Mouse (Mus musculus): ENCODE data around the gene Ap1g2. TPM values are rescaled to one million over a fixed set of nuclear protein-coding genes. Genes with fewer than 3 reads are reported as not detected.

Gene Ap1g2
- 10 to 100 TPM; 10.3 to 11.3 TPM for total RNA-seq (2021)

DNA sequence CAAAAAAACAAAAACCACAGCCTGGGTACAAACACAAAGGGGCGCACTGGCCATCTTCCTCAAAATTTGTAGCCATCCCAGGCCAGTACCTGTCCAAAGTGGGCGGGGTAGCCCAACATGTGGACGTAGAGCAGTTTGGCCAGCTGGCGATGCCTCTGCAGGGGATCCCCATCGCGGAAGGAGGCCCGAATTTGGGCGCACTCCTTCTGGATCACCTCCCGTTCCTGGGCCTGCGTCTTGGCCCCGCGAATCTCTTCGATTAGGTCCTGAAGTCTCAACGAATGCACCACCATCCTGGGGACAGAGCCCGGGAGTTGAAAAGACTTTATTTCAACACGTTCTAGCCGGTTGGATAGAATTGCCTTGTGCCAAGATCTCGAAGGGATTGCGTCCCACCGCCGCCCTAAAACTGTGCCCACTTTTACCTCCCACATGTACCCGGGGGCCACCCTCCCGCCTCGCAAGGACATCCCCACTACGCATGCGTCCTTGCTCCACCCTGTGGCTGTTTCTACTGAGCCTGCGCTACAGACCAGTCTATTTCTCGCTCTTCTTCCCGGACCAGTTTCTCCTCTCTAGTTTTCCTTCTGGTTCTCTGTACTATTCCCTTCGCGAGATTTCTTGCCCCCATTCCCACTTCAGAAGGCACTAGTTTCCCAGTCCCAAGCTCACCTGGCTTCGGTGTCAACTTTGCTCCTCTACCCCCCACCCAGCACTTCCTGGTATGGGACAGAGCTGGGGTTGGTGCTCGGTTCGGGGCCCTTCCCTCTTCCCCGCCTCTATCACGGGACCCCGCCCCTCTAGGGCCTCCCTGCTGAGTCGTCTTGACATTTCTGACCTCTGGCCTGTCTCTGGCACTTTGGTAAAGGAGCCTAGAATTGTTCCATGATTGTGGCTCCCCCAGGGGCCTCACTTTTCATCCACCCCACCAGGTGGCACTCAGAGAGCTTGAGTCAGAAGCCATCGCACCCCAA lies at the start of gene Ap1g2:
Gene Ap1g2, minus strand, starts transcription at position 758 of the 974 bp plus-strand sequence.
- DNase-seq (ENCODE audit: low spot score in 2 of 2), result peak; percentile 88 to 93
- intact Hi-C loops (cut with DNase I), result no loop called here

DNA sequence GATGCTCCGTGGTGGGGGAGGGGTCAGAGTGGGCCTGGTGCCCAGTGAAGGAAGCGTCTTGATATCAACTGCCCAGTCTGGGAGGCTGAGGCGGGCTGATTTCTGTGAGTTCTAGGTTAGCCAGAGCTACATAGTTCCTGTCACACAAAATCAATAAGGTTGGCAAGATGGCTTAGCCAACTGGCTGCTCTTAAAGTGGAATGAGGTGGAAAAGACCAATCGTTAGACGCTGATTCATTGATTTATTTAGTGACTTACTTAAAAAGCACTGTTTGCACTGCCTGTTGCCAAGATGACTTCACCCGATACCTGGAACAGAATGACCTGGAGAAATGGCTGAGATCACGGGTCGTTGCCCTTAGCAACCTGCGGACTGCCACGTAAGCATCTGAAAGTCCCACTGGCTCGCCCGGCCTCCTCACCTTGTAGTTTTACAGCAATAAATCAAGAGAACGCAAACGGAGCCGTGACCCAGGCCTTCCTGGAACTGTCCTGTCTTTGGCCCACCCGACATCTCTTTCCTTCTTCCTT lies 46.6 kb upstream of the Ap1g2 start:
- no peak for DNase-seq (ENCODE audit: low spot score in 2 of 2)
- intact Hi-C loops (cut with DNase I), result no loop called here

DNA sequence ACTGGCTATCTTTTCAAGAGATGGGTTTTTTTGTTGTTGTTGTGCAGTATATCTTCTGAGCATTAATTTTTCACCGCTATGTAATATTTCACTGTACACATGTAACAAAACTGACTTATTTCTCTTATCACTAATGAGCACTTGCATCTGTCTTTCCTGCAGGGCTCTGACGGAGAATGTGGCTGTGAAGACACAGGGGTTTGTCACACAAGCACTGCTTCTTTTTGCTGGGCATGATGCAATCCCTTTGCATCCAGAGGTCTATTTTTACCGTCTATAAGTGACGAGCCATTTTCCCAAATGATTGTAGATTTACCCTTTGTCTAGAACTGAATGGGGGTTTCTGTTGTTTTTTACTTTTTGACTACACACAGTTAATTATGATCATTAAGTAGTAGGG lies 45.8 kb upstream of the Ap1g2 start:
- DNase-seq (ENCODE audit: low spot score in 2 of 2), result no peak

DNA sequence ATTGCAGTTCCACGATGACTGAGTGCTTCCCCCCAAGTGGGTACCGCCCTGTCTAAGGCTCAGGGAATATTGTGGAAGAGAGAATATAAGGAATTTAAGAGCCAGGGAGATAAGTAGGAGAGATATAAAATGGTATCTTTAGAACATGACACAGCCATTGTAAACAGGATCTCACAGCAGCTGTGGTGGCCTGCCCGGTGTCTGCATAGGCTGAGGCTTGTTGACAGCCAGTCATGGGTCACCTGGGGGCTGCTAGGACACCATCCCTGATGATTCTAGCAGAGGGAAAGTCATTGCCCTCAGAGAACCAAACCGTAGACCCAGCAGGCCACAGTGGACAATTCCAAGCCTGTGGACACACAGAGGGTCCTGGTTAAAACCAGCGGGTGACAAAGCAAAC lies 44.6 kb upstream of the Ap1g2 start:
- DNase-seq (ENCODE audit: low spot score in 2 of 2), result no peak
- intact Hi-C loops (cut with DNase I), result no loop called here

More for the DNA sequence above, 45.8 kb upstream of the Ap1g2 start:
- intact Hi-C loops (cut with DNase I), result no loop called here

DNA sequence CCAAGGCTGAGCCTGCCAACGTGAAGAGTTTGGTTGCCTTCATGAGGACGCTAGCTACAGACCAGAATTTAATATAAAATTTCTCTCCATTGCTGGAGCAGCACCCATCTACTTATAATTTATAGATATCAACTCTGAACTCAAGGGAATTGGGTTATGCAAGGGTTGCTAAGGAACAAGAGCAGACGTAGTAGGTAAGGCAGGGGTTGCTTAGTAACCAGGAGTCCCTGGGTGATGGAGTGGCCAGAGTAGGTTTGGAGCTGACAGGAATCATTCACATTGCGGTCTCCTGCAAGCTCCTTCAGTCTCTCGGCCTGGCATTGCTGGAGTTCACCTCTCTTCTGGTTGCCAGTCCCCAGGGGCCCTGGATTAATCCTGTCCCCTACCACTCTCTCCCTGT lies 42.6 kb upstream of the Ap1g2 start:
- DNase-seq (ENCODE audit: low spot score in 2 of 2), result peak; percentile 18 to 21
- intact Hi-C loops (cut with DNase I), result loop anchor here (5.0 to 10.0 kb wide), 3 partner anchors 288 to 386 kb away; partner anchors contain the start of gene Dhrs4

DNA sequence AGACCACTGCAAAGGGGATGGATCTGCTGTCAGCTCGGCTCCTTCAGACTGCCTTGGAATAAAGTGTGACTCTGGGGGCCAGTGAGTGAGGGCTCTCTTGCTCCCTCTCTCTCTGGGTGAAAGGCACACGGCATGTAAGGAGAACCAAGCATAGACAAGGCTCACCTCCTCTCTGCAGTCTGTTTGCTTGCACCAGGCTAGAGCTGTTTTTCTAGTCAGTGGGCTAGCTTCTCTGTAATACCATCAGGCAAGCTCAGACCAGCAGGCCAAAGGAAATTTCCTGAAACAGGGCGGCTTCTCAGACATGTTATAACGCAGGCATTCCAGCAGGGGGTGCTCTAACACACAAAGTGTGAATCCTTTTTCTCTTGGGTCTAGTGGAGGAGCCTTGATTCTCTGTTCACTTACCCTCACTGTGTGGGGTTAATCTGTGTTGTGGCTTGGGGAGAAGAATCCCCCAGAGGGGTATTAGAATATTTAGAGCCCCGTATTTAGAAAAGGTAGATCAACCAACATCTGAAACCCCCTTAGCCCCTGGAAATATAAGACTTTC lies 42.0 kb upstream of the Ap1g2 start:
- DNase-seq (ENCODE audit: low spot score in 2 of 2), result peak; percentile 58 to 75

DNA sequence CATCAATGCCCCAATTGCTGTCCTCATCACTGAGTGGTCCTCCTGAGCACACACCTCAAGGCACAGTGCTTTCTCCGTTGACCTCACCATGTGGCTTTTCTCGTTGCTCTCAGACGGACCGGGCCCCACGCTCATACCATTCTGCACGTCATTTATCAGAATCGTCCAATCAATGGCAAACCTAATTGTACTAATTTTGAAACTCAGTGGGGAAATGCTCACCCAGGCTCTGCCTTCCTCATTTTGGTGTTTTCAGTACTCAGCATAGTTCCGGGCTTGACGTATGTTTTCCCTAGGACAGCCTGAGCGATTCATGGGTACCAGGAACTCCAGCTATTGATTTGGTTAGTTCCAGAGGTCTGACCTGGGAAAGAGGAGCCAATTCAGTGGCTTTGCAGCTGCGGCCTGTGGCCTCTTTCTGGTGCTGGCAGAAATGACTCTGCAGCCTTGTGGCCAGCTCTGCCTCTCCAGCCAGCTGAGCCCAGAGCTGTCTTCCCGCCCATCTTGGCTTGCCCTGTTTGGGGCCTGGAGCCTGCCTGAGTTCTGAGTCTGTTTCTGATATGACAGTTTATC lies 40.5 kb upstream of the Ap1g2 start:
- intact Hi-C loops (cut with DNase I), result loop anchor here (5.0 to 10.0 kb wide), 3 partner anchors 290 to 388 kb away; partner anchors contain the start of gene Dhrs4
- DNase-seq (ENCODE audit: low spot score in 2 of 2), result no peak

More for the DNA sequence above, 42.0 kb upstream of the Ap1g2 start:
- intact Hi-C loops (cut with DNase I), result loop anchor here (5.0 to 10.0 kb wide), 3 partner anchors 289 to 386 kb away; partner anchors contain the start of gene Dhrs4

DNA sequence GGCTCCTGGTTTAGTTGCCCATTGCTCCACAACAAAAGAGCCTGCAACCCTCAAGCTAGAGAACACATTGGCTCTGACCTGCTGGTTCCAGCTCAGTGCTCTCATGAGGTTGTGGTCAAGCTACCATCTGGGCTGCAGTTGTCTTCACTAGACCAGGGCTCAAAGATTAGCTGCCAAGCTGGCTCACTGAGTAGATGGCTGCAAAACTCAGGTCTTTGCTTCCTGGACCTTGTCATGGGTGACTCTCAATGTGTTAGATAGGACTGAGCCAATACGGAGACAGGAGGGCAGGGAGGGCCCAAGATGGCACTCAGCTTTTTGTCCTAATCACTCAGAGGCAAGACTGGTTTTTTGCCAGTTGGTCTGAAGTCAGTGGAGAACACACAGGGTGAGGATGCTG lies 39.9 kb upstream of the Ap1g2 start:
- no peak for DNase-seq (ENCODE audit: low spot score in 2 of 2)

DNA sequence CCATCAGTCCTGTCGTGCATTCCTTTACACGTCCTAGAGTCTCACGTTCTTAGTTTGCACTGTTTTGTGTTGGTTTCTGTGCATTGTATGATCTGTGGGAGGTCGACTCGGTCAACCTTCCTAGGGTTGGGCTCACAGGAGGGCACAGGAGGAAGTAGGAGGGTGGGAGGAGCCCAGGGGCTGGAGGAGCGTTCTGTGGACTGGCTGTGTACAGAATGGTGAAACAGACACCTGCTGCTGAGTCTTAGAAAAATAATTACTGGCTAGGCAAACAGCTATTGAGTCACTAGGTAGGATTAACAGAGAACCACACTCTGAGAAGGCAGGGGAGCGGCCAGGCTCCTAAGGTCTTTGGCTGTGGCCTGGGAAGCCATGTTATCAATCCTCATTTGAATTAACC lies 32.9 kb upstream of the Ap1g2 start:
- no peak for DNase-seq (ENCODE audit: low spot score in 2 of 2)
- intact Hi-C loops (cut with DNase I), result no loop called here

More for the DNA sequence above, 39.9 kb upstream of the Ap1g2 start:
- intact Hi-C loops (cut with DNase I), result loop anchor here (5.0 to 10.0 kb wide), 3 partner anchors 291 to 388 kb away; partner anchors contain the start of gene Dhrs4

DNA sequence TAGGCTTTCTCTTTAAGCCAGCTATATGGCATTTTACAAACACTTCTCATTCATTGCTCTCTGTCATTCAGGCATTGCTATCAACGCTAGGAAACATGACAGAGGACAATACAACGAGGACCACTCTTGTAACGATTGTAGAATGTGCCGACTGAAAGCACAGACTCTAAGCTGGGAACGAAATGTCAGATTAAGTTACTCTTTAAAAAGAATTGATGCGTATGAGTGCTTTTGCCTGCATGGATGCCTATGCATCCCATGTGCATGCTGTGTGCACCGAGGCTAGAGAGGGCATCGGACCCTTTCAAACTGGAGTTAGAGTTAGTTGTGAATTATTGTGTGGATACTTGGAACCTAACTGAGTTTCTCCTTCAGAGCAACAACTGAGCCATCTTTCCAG lies 29.3 kb upstream of the Ap1g2 start:
- intact Hi-C loops (cut with DNase I), result no loop called here

DNA sequence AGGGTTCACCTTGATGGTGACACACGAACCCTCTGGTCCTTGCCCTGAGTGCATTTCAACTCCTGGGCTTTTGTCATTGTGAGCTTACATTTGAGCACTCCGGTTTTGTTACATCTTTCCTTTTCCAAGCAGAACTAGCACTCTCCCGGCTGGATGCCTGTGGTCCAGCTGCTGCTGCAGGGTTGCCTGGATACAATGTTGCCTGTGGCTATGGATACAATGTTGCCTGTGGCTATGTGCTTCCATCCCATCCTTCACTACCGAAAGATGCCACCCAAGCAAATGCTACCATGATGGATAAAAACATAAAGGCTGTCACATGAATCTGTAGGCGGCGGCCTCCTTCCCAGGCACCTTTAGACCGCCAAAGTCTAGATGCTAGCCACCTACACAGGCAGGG lies 20.1 kb upstream of the Ap1g2 start:
- intact Hi-C loops (cut with DNase I), result no loop called here

More for the DNA sequence above, 29.3 kb upstream of the Ap1g2 start:
- DNase-seq (ENCODE audit: low spot score in 2 of 2), result no peak

DNA sequence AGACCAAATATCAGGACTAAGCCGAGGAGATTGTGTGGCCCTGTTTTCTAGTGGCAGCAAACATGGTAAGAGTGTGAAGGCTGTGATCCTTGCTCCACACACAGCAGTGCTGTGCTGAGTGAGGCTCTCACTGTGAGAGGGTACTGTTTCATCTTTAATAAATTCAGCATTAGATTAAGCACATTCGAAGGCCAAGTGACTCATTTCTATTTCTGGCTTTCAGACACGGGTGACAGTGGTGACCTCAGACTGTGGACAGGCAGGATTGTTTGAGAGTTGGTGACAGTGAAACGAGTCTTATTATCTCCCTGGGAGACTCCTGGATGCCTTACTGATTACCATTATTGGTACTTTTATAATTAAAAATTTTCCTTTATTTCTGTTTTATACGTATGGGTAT lies 19.3 kb upstream of the Ap1g2 start:
- intact Hi-C loops (cut with DNase I), result no loop called here
- DNase-seq (ENCODE audit: low spot score in 2 of 2), result no peak

More for the DNA sequence above, 20.1 kb upstream of the Ap1g2 start:
- peak; percentile 42 for DNase-seq (ENCODE audit: low spot score in 2 of 2)

DNA sequence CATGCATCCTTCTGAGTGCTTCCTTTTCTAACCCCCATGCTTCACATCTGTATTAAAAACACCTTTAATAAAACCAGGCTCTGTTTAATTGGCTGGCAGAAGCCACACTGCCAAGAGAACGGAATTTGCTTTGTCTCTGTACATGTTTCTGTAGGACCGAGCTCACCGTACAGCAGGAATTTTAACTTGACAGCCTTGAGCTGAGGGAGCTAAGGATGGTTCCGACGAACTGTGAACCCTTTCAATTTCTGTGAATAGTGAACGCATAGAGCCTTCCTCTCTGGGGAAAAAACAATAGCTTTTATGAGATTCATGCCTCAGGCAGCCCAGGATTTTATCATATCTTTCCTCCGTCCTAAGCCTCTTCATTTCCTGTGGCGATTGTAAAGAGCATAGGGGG lies 16.0 kb upstream of the Ap1g2 start:
- intact Hi-C loops (cut with DNase I), result no loop called here
- DNase-seq (ENCODE audit: low spot score in 2 of 2), result no peak

DNA sequence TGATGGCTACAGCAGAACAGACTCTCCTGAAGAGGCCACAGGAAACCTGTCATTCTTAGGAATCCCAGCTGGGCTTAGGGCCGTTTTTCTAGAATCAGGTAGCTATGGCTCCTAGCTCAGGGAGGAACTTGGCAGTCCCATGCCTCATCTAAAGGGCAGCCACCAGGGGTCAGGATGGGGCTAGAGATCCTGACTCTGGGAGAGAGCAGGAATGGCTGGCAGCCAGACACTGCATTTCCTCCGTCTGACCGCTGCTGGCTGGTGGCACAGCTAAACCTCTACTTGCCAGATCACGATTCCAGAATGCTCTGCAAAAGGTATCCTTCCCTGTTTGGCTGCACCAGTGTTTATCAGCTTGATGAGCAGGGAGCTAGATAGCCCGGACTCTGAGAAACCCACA lies 15.6 kb upstream of the Ap1g2 start:
- DNase-seq (ENCODE audit: low spot score in 2 of 2), result peak in 1 of 2 experiments; percentile 46
- intact Hi-C loops (cut with DNase I), result no loop called here

DNA sequence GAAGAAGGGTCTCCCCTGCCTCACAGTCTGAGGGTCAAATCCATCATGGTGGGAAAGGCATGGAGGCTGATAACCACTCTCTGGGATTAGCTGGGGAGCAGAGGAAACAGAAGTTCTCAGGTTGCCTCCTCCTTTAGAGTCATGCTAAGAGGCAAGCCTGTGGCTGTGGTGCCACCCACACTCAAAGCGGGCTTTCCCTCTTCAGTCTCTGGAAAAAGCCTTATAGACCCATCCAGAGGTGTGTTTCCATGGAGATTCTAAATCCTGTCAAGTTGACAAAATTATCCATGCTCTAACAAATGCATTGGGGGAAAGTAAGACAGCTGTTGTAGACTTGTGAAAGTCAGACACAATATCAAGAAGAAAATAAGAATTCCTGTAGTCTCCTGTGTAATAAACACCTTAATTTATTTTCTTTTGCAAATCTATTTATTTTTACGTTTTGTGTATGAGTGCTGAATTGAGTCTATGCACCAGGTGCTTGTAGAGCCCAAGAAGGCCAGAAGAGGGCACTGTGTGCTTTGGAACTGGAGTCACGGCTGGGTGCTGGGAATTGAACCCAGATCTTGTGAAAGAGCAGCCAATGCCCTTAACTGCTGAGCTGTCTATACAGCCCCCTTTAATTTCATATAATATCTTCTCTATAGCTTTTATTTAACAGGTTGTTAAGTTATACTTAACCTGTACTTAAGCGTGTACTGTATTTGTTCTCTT lies 13.2 kb upstream of the Ap1g2 start:
- intact Hi-C loops (cut with DNase I), result loop anchor here (5.0 kb wide), 1 partner anchor 398 kb away; no protein-coding TSS in a partner anchor
- DNase-seq (ENCODE audit: low spot score in 2 of 2), result peak in 1 of 2 experiments; percentile 78

DNA sequence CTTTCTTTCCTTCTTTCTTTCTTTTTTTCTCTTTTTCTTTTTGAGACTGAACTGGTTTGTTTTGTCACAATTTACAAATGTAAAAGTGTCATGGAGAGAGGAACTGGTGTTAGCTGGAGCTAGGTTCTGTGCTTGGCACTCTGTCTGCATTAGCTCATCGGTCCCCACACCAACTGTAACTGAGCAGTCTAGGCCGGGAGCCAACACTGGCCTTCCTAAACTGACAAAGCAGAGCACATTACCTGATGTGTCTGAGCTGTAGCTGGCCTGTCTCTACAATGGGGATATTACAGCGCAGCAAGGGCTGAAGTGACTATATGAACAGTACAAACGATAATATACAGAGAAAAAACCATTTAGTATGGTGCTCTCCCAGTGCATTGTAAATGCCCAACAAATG lies 12.5 kb upstream of the Ap1g2 start:
- intact Hi-C loops (cut with DNase I), result loop anchor here (5.0 kb wide), 1 partner anchor 398 kb away; no protein-coding TSS in a partner anchor
- peak in 1 of 2 experiments; percentile 52 for DNase-seq (ENCODE audit: low spot score in 2 of 2)

DNA sequence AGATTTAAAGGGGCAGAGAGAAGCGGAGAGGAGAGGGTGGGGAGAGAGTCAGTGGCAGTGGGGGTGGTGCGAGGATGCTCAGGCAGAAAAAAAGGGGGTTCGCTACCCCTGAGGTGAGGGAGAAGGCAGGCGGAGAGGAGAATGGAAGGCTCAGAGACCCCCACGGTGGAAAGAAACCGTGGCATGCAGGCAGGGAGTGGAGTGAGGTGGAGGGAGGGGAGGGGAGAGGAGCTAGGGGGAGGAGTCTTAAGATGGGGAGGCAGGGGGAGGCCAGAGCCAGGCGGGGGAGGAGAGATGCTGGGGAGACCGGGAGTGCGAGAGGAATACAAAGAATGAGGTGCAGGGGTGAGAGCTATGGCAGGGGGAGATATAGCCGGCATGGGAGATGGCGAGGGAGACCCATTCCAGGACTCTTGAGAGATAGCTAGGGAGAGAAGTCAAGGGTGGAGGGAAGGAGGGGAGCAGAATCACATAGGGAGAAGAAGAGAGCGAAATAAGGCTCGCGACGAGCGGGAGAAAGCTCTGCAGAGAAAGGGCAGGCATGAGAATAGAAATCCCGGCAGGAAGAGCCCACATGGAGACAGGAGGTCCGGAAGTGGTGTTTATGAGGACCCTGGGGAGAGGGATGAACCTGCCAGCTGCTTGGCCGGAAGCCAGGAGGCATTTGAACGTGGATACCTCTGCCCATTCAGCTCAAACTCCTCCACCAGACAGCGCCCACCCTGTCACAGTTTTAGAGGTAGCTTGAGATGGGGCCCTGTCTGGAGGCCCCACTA lies 10.2 kb upstream of the Ap1g2 start, which contains the start of gene Jph4:
Gene Jph4, minus strand, starts transcription at position 511 of the 776 bp plus-strand sequence.
- DNase-seq (ENCODE audit: low spot score in 2 of 2), result peak; percentile 69 to 85
- intact Hi-C loops (cut with DNase I), result loop anchor here (5.0 kb wide), 1 partner anchor 401 kb away; no protein-coding TSS in a partner anchor

DNA sequence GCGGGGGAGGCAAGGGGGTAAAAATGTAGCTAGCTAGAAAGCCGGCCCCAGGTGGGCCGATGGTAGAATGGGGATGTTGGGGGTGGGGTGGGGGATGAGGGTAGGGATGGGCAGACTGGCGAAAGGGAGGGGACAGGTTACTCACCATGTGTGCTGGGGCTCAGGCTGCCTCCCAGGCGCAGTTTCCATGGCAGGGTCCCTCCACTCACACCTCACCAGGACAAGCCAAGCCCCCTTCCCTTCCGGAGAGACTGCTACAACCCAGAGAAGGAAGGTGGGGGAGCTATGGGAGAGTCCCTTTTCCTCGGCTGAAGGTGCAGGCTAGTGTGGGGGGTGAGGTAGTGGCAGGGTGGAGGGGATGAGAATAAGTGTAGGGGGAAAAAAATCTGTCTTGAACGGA lies 9.5 kb upstream of the Ap1g2 start:
- intact Hi-C loops (cut with DNase I), result loop anchor here (5.0 kb wide), 1 partner anchor 401 kb away; no protein-coding TSS in a partner anchor
- peak in 1 of 2 experiments; percentile 36 for DNase-seq (ENCODE audit: low spot score in 2 of 2)
